Mouse (Mus musculus) liver, embryonic 16.5 days (tissue): ENCODE data around the gene Ldhd. TPM values are rescaled to one million over a fixed set of nuclear protein-coding genes. Genes with fewer than 3 reads are reported as not detected.

Source experiments
- ATAC-seq: fragments of 200-750 bp; cut with Nextera tagmentation; 2 replicates; pipeline ENCODE4 v1.8.0; 2017; ENCODE audit warnings: low read depth, mild to moderate bottlenecking, moderate number of reproducible peaks, moderate library complexity
- H3K27ac ChIP-seq: fragments of 300-500 bp; sonication (generic); 2 replicates; pipeline ENCODE4 v1.5.1; 2014; ENCODE audit warnings: mild to moderate bottlenecking, low read length
- H3K27me3 ChIP-seq: fragments of 300-500 bp; sonication (generic); 2 replicates; pipeline ENCODE4 v1.6.1; 2014; ENCODE audit warnings: low read depth, low read length, mixed read lengths; ENCODE audit not compliant: control insufficient read depth, insufficient read depth
- H3K36me3 ChIP-seq: fragments of 300-500 bp; sonication (generic); 2 replicates; pipeline ENCODE4 v1.6.1; 2014; ENCODE audit warnings: mild to moderate bottlenecking; ENCODE audit not compliant: control insufficient read depth, insufficient read depth
- H3K4me1 ChIP-seq: fragments of 300-500 bp; sonication (generic); 2 replicates; pipeline ENCODE4 v1.6.1; 2014; ENCODE audit warnings: low read depth, low read length, mixed read lengths; ENCODE audit not compliant: control insufficient read depth
- H3K4me2 ChIP-seq: fragments of 300-500 bp; sonication (generic); 2 replicates; pipeline ENCODE4 v1.6.1; 2014; ENCODE audit warnings: low read depth, low read length, mixed read lengths
- H3K4me3 ChIP-seq: fragments of 300-500 bp; sonication (generic); 2 replicates; pipeline ENCODE4 v1.5.1; 2014; ENCODE audit warnings: low read depth, mild to moderate bottlenecking, low read length
- H3K9ac ChIP-seq: fragments of 300-500 bp; sonication (generic); 2 replicates; pipeline ENCODE4 v1.6.1; 2014; ENCODE audit warnings: low read depth, low read length
- H3K9me3 ChIP-seq: fragments of 300-500 bp; sonication (generic); replicated peaks from 2 replicates; pipeline ENCODE4 v1.6.1; 2016; ENCODE audit warnings: low read length; ENCODE audit not compliant: control insufficient read depth
- WGBS: fragments of 180-500 bp; shearing (Covaris S2); extraction: QIAGEN DNeasy Blood & Tissue Kit; methylation state at CpG from one replicate; pipeline ENCODE4 v1.1.7; 2014; ENCODE audit not compliant: insufficient replicate concordance; 5-methylcytosine and 5-hydroxymethylcytosine counted together
- polyA plus RNA-seq: library from polyadenylated mRNA; unstranded; fragments of >200 nt; fragmentation: Nextera tagmentation; extraction: Ambion mirVana; gene quantifications from 2 replicates; pipeline ENCODE4 v1.2.1, GENCODE M21; 2015

The Ldhd gene
- polyA plus RNA-seq, 1 experiment from 2014 or later: 0.34 TPM

DNA sequence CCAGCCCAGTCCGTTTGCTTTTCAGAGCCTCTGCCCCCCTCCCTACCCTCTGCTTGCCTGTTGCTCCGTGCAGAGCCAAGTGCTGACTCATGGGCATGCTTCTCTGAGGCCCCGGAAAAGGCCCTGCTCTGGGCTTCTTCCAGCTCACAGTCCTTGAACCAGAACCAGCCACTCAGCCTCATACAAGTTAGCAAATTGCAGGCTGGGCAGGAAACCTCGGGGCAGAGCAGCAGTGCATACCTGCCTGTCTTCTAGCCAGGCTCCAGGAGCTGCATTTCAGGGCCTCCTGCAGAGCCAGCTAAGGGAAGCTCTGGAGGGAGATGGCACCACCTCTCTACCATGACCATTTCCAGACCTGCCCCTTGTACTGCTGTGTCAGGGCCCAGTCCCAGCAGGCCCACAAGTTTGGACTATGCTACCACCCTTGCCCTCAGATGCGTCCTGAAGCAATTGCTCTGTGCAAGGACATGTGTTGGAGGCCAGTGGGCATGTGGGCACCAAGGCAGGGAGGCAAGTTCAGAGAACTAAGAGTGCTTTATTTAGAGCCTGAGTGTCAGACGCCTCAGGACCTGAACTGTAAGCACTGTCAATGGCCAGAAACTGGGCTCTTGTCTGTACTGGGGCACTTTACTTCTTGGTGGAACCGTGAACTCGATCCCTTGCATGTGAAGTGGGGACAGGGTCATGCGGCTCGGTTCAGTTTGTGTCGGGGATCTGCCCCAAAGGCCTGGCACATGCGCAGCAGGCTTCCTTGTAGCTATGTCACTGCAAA is 5.9 kb downstream of the Ldhd start:
- H3K4me3 ChIP-seq: no peak overlapping the region
- no peaks in the 10 kb centered on the region for H3K36me3 ChIP-seq
- H3K4me2 ChIP-seq: no peak overlapping the region
- H3K27me3 ChIP-seq: no peaks in the 10 kb centered on the region
- no peak for ATAC-seq
- WGBS: 56% methylated on average over 12 of the region's 12 CpGs
- H3K27ac ChIP-seq: no peak overlapping the region
- H3K9me3 ChIP-seq: no peaks in the 10 kb centered on the region
- H3K9ac ChIP-seq: no peak overlapping the region
- H3K4me1 ChIP-seq: peaks cover 2% of the 10 kb centered on the region; the same call in 1 of the 2 replicates

DNA sequence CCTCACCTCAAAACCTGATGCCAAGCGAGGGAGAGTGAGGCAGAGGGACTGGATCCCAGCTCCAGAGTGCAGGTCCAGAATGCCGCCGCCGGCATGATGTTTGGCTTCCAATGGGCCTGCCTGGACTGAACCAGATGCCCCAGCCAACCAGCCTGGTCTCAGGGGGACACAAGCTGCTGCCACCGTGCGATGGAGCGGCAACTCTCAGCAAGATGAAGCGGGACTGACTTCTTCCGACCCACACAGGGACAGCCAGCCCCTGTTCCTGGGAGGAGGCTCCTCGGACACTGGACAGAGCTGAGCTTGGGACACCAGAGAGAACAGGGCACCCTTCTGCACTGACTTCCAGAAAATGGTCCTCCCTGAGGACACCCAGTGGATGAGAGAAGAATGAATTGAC is 7.6 kb downstream of the Ldhd start:
- 81% methylated on average over 10 of the region's 10 CpGs for WGBS
- no peaks in the 10 kb centered on the region for H3K27me3 ChIP-seq
- H3K4me3 ChIP-seq: no peak overlapping the region
- H3K27ac ChIP-seq: no peak overlapping the region
- no peak overlapping the region for H3K4me2 ChIP-seq
- H3K9ac ChIP-seq: no peak overlapping the region
- H3K4me1 ChIP-seq: peaks cover 2% of the 10 kb centered on the region; the same call in 1 of the 2 replicates
- H3K9me3 ChIP-seq: no peaks in the 10 kb centered on the region
- no peak for ATAC-seq
- no peaks in the 10 kb centered on the region for H3K36me3 ChIP-seq

DNA sequence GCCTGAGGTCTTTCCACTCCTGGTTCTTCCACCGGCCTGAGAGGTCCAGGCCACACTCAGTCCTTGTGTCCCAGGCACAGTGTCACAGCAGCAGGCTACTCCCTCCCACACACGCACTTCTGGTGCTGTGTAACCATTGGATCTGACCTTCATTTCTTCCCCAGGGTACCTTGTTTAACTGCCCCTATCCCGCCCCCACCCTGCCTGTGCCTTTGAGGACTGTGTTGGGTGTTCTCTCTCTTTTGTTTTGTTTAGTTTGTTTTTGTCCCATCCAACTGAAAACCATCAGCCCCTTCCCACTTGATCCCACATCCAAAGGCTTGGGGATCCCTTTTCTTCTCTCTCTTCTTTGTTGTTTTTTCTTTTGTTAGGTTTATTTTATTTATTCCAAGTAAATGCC is 8.1 kb downstream of the Ldhd start:
- H3K4me3 ChIP-seq: no peak overlapping the region
- no peaks in the 10 kb centered on the region for H3K9me3 ChIP-seq
- WGBS: 56% methylated on average over 3 of the region's 3 CpGs
- no peaks in the 10 kb centered on the region for H3K27me3 ChIP-seq
- no peak for ATAC-seq
- no peak overlapping the region for H3K4me2 ChIP-seq
- H3K4me1 ChIP-seq: peaks cover 2% of the 10 kb centered on the region; the same call in 1 of the 2 replicates
- no peak overlapping the region for H3K27ac ChIP-seq
- no peak overlapping the region for H3K9ac ChIP-seq
- no peaks in the 10 kb centered on the region for H3K36me3 ChIP-seq

DNA sequence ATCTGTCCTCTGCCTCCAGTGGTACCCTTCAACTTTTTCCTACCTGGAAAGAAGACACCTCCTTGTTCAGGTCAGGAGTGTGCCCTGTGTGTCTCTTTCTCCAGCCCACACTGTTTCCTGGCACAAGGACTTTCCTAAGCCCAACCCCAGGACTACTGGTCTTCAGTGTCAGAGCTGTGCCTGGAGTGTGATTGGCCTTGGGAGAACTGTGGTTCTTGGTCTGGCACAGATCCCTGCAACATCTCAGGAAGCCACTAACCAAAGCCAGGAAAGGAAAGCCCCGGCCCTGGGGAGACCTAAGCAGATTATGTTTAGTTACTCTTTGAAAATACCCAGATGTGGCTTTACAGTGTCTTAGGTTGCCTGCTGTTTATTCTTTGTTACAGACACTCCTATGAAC is 10.2 kb downstream of the Ldhd start:
- 15% methylated on average over 1 of the region's 1 CpGs for WGBS
- no peak for ATAC-seq
- Histone ChIP-seq H3K4me2 (no peak overlapping the region), H3K9me3 (no peaks in the 10 kb centered on the region), H3K9ac (no peak overlapping the region), H3K36me3 (no peaks in the 10 kb centered on the region), H3K4me1 (peaks cover 2% of the 10 kb centered on the region; the same call in 1 of the 2 replicates), H3K27me3 (no peaks in the 10 kb centered on the region), H3K27ac (no peak overlapping the region), H3K4me3 (no peak overlapping the region)

DNA sequence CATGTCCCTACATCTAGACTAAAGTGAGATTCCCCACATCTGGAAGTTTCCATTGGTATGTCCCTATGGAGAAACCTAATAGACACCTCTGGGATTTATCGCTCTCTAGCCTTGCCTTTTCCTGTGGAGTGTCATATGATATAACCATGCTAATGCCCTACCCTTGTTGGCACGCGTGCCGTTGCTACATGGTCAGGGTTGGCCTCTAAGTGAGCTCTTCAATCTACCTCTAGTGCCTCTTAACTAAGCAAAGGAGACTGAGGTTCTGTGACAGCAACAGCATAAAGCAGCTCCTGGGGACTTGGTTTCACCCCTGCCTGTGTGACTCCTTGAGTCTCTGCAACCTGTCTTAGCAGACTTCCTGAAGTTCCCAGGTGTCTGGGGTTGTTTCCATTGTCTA is 11.9 kb downstream of the Ldhd start:
- Histone ChIP-seq H3K9ac (no peak overlapping the region), H3K4me3 (no peak overlapping the region), H3K4me2 (no peak overlapping the region), H3K27me3 (no peaks in the 10 kb centered on the region), H3K27ac (no peak overlapping the region), H3K36me3 (no peaks in the 10 kb centered on the region), H3K4me1 (no peaks in the 10 kb centered on the region), H3K9me3 (no peaks in the 10 kb centered on the region)
- WGBS: 80% methylated on average over 4 of the region's 4 CpGs
- no peak for ATAC-seq

DNA sequence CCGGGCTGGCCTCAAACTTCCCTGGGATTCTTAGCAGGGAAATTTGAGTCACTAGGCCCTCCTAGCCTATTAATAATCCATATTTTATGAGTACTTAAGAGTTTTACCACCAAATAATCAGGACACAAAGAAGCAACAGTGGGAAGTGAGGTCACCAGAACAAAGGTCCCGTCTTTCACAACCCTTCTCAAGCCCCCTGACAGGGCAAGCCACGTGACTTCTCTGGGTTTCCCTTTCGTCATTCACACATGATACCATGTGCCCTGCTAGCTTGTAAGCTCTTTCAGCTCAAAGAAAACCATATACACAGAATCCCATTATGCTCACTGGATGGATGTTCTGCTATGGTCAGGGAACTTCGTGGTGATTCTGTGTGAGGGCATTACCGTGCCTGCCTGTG is 12.4 kb downstream of the Ldhd start:
- WGBS: 60% methylated on average over 6 of the region's 6 CpGs
- Histone ChIP-seq H3K9ac (no peak overlapping the region), H3K27me3 (no peaks in the 10 kb centered on the region), H3K27ac (no peak overlapping the region), H3K4me3 (no peak overlapping the region), H3K9me3 (no peaks in the 10 kb centered on the region), H3K4me2 (no peak overlapping the region), H3K36me3 (no peaks in the 10 kb centered on the region), H3K4me1 (no peaks in the 10 kb centered on the region)
- no peak; the same call in 1 of the 2 replicates for ATAC-seq

DNA sequence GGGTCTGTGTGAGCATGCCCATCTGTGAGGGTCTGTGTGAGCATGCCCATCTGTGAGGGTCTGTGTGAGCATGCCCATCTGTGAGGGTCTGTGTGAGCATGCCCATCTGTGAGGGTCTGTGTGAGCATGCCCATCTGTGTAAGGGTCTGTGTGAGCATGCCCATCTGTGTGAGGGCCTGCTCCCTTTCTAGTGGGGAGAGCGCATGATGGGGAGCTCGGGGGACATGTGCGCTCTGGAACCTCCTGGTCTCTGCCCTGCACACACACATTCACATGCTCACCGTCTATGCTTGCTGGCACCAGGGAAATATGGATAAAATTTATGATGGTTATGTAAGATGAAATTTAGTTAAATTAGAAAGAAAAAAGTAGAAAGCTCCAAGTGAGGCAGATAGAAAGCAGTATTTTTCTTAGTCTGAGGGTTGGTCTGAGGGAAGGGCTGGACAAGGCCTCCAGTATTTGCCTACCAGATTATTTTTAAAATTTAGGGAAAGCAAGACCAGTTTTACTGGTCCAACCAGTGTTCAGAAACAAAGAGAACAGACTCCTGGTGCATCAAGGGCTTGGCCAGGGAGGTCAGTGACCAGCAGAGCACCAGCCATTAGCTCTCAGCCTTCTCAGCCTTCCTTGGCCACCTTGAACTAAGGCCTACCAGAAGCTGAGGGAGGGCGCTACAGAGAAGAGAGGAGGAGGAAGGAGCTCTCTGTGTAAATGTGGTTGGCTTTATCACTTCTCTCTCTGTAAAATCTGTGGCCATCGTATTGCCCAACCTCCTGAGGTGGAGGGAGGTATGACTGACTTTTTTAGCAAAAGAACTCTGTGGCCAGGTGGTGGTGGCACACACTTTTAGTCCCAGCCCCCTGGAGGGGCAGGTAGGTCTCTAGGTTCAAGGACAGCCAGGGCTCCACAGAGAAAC is 15.1 kb downstream of the Ldhd start:
- Histone ChIP-seq H3K9me3 (no peaks in the 10 kb centered on the region), H3K27me3 (no peaks in the 10 kb centered on the region), H3K4me1 (no peaks in the 10 kb centered on the region), H3K27ac (no peak overlapping the region), H3K4me2 (no peak overlapping the region), H3K36me3 (no peaks in the 10 kb centered on the region), H3K4me3 (no peak overlapping the region), H3K9ac (no peak overlapping the region)
- no peak for ATAC-seq
- WGBS: 66% methylated on average over 6 of the region's 6 CpGs

DNA sequence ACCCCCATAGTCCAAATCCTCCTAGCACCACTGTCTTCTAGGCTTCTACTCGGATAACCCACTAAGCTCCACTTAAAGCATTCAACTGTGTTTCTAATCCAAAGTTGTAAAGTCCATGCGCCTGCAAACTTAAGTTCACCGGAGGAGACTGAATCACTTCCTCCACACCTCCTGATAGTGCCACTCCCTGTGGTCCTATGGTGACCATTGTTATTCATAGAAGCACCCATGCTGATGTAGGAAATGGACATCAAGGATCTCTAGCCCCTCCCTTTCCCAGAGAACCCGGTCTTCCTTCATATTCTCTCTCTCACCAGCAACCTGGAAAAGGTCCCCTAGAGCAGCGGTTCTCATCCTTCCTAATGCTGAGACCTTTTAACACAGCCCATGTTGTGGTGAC is 17.0 kb downstream of the Ldhd start:
- WGBS: 65% methylated on average over 5 of the region's 5 CpGs
- ATAC-seq: no peak

DNA sequence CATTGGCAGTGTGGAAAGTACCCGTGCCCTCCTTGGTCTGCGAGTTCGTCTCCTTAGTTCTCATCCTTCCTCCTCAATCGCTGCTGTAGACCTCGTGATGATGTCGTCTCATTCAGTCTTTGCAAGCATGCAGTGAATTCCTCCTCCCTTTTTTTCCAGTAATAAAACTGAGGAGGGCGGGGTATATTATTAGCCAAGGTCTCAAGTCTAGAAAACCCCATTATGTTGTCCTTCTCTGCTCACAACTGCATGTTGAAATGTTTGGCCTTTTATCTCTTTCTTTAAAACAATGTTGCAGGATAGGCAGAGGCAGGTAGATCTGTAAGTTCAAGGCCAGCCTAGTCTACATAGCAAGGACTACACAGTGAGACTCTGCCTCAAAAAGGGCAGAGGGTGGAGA is 22.8 kb downstream of the Ldhd start:
- Histone ChIP-seq H3K27me3 (no peaks in the 10 kb centered on the region), H3K4me2 (no peak overlapping the region), H3K4me3 (no peak overlapping the region), H3K27ac (no peak overlapping the region), H3K9me3 (no peaks in the 10 kb centered on the region), H3K9ac (no peak overlapping the region), H3K36me3 (no peaks in the 10 kb centered on the region), H3K4me1 (no peaks in the 10 kb centered on the region)
- WGBS: 81% methylated on average over 7 of the region's 7 CpGs
- ATAC-seq: no peak

More for the DNA sequence above, 17.0 kb downstream of the Ldhd start:
- no peaks in the 10 kb centered on the region for H3K36me3 ChIP-seq
- H3K4me2 ChIP-seq: no peak overlapping the region
- H3K27me3 ChIP-seq: no peaks in the 10 kb centered on the region
- H3K9ac ChIP-seq: no peak overlapping the region
- H3K4me1 ChIP-seq: no peaks in the 10 kb centered on the region
- H3K9me3 ChIP-seq: no peaks in the 10 kb centered on the region
- H3K27ac ChIP-seq: no peak overlapping the region
- H3K4me3 ChIP-seq: no peak overlapping the region
